Mouse (Mus musculus): ENCODE results near the gene Zc3h10.

DNA sequence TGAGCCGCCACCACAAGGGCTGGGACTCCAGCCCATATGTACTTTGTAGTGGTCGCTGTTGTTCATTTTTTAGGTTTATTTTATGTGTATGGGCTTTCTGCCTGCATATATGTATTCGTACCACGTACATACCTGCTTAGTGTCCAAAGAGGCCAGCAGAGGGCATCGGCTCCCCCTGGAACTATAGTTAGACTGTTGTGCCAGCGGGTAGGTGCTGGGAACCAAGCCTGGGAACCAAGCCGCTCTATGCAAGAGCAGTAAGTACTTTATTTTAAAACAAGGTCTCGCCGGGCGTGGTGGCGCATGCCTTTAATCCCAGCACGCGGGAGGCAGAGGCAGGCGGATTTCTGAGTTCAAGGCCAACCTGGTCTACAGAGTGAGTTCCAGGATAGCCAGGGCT is 41.6 kb downstream of the Zc3h10 start:
- TF ChIP-seq CTCF (IDR thresholded peaks at IDR 0.05; ENCODE audit: low read depth) = no peak
- TF ChIP-seq EP300 (IDR thresholded peaks at IDR 0.05; ENCODE audit: low read depth) = no peak

Data from heart, postnatal 0 days (tissue).